In genomic region chr8:82027401-82027800, GRCm38 (mm10) we compare ENCODE assay signal across 8 mouse cellular contexts.
DNase-seq lines count a peak whose midpoint lies in the region; ATAC-seq and TF ChIP-seq lines count a peak whose summit lies in the region.

No protein-coding gene starts in this region.

- H3K4me2 ChIP-seq in forebrain, embryonic 14.5 days (ENCODE audit: low read length), result no peak overlapping the region
- no peak overlapping the region for H3K4me2 ChIP-seq in forebrain, embryonic 12.5 days
- H3K4me2 ChIP-seq in hindbrain, embryonic 16.5 days (ENCODE audit: low read length), result no peak overlapping the region
- H3K4me2 ChIP-seq in midbrain, embryonic 15.5 days, result no peak overlapping the region

- no peak overlapping the region for H3K27ac ChIP-seq in forebrain, embryonic 14.5 days (ENCODE audit: low read depth, low read length)
- H3K27ac ChIP-seq in forebrain, embryonic 12.5 days, result no peak overlapping the region
- H3K27ac ChIP-seq in thymus, adult 2 months (ENCODE audit: control insufficient read depth, insufficient read depth, low read length), result no peak overlapping the region
- 0 out of 2 replicates have a peak overlapping the region, but pooled peaks have one; percentile 6 for H3K27ac ChIP-seq in hindbrain, embryonic 16.5 days (ENCODE audit: low read depth, low read length)
- H3K27ac ChIP-seq in midbrain, embryonic 15.5 days, result no peak overlapping the region

- no peaks in the 10 kb centered on the region for H3K4me1 ChIP-seq in forebrain, embryonic 14.5 days (ENCODE audit: control insufficient read depth, insufficient read depth, low read length)
- peaks cover 4% of the 10 kb centered on the region; the same call in 1 of the 2 replicates for H3K4me1 ChIP-seq in forebrain, embryonic 12.5 days
- H3K4me1 ChIP-seq in thymus, adult 2 months (replicated peaks; ENCODE audit: control insufficient read depth, insufficient read depth, low read length), result no peaks in the 10 kb centered on the region
- no peaks in the 10 kb centered on the region for H3K4me1 ChIP-seq in hindbrain, embryonic 16.5 days (ENCODE audit: control insufficient read depth, insufficient read depth, low read depth, low read length)
- H3K4me1 ChIP-seq in midbrain, embryonic 15.5 days, result peaks cover 7% of the 10 kb centered on the region; the same call in 1 of the 2 replicates

- no peak for TF ChIP-seq CTCF in thymus, adult 2 months (IDR thresholded peaks at IDR 0.05; ENCODE audit: borderline replicate concordance, control insufficient read depth, extremely low read depth, insufficient read depth, low read length, poor library complexity)

- TF ChIP-seq POLR2A in thymus, adult 2 months (IDR thresholded peaks at IDR 0.05; ENCODE audit: control insufficient read depth, extremely low read depth, insufficient read depth, low read length, poor library complexity), result no peak

- H3K9me3 ChIP-seq in forebrain, embryonic 14.5 days (replicated peaks; ENCODE audit: control insufficient read depth, low read length), result no peaks in the 10 kb centered on the region
- no peaks in the 10 kb centered on the region for H3K9me3 ChIP-seq in forebrain, embryonic 12.5 days
- no peaks in the 10 kb centered on the region for H3K9me3 ChIP-seq in hindbrain, embryonic 16.5 days (ENCODE audit: control insufficient read depth, low read length)
- no peaks in the 10 kb centered on the region for H3K9me3 ChIP-seq in midbrain, embryonic 15.5 days

- no peaks in the 10 kb centered on the region for H3K27me3 ChIP-seq in forebrain, embryonic 14.5 days (replicated peaks; ENCODE audit: control insufficient read depth, insufficient read depth, low read length)
- no peaks in the 10 kb centered on the region for H3K27me3 ChIP-seq in forebrain, embryonic 12.5 days
- H3K27me3 ChIP-seq in thymus, adult 2 months (ENCODE audit: control insufficient read depth, insufficient read depth, low read length), result no peaks in the 10 kb centered on the region
- no peaks in the 10 kb centered on the region for H3K27me3 ChIP-seq in hindbrain, embryonic 16.5 days (replicated peaks; ENCODE audit: control insufficient read depth, insufficient read depth, low read length)
- no peaks in the 10 kb centered on the region for H3K27me3 ChIP-seq in midbrain, embryonic 15.5 days (replicated peaks)

- 21% methylated on average over 3 of the region's 3 CpGs for WGBS in forebrain, embryonic 14.5 days
- 59% methylated on average over 3 of the region's 3 CpGs for WGBS in forebrain, embryonic 12.5 days
- 18% methylated on average over 3 of the region's 3 CpGs for WGBS in thymus, adult 2 months
- WGBS in hindbrain, embryonic 16.5 days, result 17% methylated on average over 3 of the region's 3 CpGs
- 42% methylated on average over 3 of the region's 3 CpGs for WGBS in midbrain, embryonic 15.5 days

- no peaks in the 10 kb centered on the region for H3K36me3 ChIP-seq in forebrain, embryonic 14.5 days (ENCODE audit: control insufficient read depth, insufficient read depth, low read length)
- H3K36me3 ChIP-seq in forebrain, embryonic 12.5 days (replicated peaks), result no peaks in the 10 kb centered on the region
- H3K36me3 ChIP-seq in thymus, adult 2 months (ENCODE audit: control insufficient read depth, insufficient read depth, low read length), result no peaks in the 10 kb centered on the region
- H3K36me3 ChIP-seq in hindbrain, embryonic 16.5 days (ENCODE audit: control insufficient read depth, insufficient read depth, low read length), result no peaks in the 10 kb centered on the region
- no peaks in the 10 kb centered on the region for H3K36me3 ChIP-seq in midbrain, embryonic 15.5 days (replicated peaks)

- ATAC-seq in forebrain, embryonic 14.5 days, result peak; percentile 64
- ATAC-seq in forebrain, embryonic 12.5 days (ENCODE audit: low FRiP score), result no peak
- ATAC-seq in hindbrain, embryonic 16.5 days, result peak; percentile 93
- peak; percentile 77 for ATAC-seq in midbrain, embryonic 15.5 days (replicated peaks)

- H3K9ac ChIP-seq in forebrain, embryonic 14.5 days (ENCODE audit: low read length), result no peak overlapping the region
- H3K9ac ChIP-seq in forebrain, embryonic 12.5 days, result no peak overlapping the region
- H3K9ac ChIP-seq in hindbrain, embryonic 16.5 days (ENCODE audit: low read depth, low read length), result no peak overlapping the region
- no peak overlapping the region for H3K9ac ChIP-seq in midbrain, embryonic 15.5 days

- peak; percentile 62 for DNase-seq in forebrain, embryonic 14.5 days (ENCODE audit: low spot score)
- peak; percentile 2 for DNase-seq in thymus, adult 2 months
- no peak for DNase-seq in thymus, postnatal 10 days (ENCODE audit: low spot score in 2 of 2)
- DNase-seq in retina, embryonic 14.5 days (ENCODE audit: low spot score), result no peak
- no peak for DNase-seq in spleen, adult 18-20 months

- no peak overlapping the region for H3K4me3 ChIP-seq in forebrain, embryonic 14.5 days (ENCODE audit: low read depth, low read length)
- no peak overlapping the region for H3K4me3 ChIP-seq in forebrain, embryonic 12.5 days (replicated peaks)
- H3K4me3 ChIP-seq in thymus, adult 2 months (ENCODE audit: control insufficient read depth, insufficient read depth, low read length), result no peak overlapping the region
- H3K4me3 ChIP-seq in hindbrain, embryonic 16.5 days (ENCODE audit: low read length), result no peak overlapping the region
- H3K4me3 ChIP-seq in midbrain, embryonic 15.5 days, result no peak overlapping the region

Comparison
In these comparisons a context has a peak if more than half of its experiments do, and no peak if none do; other contexts are left out.
1. DNase-seq: peak in forebrain, embryonic 14.5 days (single experiment) and thymus, adult 2 months (single experiment); none in thymus, postnatal 10 days (0 of 2), retina, embryonic 14.5 days (single experiment) and spleen, adult 18-20 months (0 of 2).